8 mouse cellular contexts compared by ENCODE assay signal in genomic region chr12:111668457-111668912, GRCm38 (mm10). TPM values are rescaled to one million over a fixed set of nuclear protein-coding genes. Genes with fewer than 3 reads are reported as not detected.
DNase-seq lines count a peak whose midpoint lies in the region; ATAC-seq lines count a peak whose summit lies in the region.

No protein-coding gene starts in this region.

- H3K27ac ChIP-seq in hindbrain, embryonic 12.5 days = peak overlapping the region; percentile 58

- peak overlapping the region; percentile 87 for H3K4me3 ChIP-seq in hindbrain, embryonic 12.5 days

- peaks cover 30% of the 10 kb centered on the region for H3K36me3 ChIP-seq in hindbrain, embryonic 12.5 days

- WGBS in hindbrain, embryonic 12.5 days = 0% methylated on average over 8 of the region's 8 CpGs

- DNase-seq in MN1 (ENCODE audit: low spot score) = peak; percentile 93
- DNase-seq in cerebellum, adult 9-10 months = peak; percentile 98
- peak; percentile 93 to 99 for DNase-seq in frontal cortex, adult 2 months (ENCODE audit: extremely low spot score in 1 of 2, low spot score in 1 of 2)
- DNase-seq in layer of hippocampus, postnatal 14 days (ENCODE audit: low spot score in 2 of 2) = peak; percentile 92 to 96
- DNase-seq in lung, postnatal 14 days = peak; percentile 99
- peak; percentile 86 for DNase-seq in retina, adult 2 months (ENCODE audit: low read depth, low spot score)
- DNase-seq in thymus, postnatal 36 days = peak; percentile 91 to 96

- peak; percentile 35; the same call in 1 of the 2 replicates for ATAC-seq in hindbrain, embryonic 12.5 days (ENCODE audit: low FRiP score)

- H3K4me1 ChIP-seq in hindbrain, embryonic 12.5 days = peaks cover 42% of the 10 kb centered on the region

- peaks cover 4% of the 10 kb centered on the region; the same call in 1 of the 2 replicates for H3K27me3 ChIP-seq in hindbrain, embryonic 12.5 days

- H3K9me3 ChIP-seq in hindbrain, embryonic 12.5 days (replicated peaks) = no peaks in the 10 kb centered on the region

- H3K9ac ChIP-seq in hindbrain, embryonic 12.5 days = peak overlapping the region; percentile 91

- peak overlapping the region; percentile 90 for H3K4me2 ChIP-seq in hindbrain, embryonic 12.5 days (replicated peaks)

RNA-seq across cellular contexts. Expression of gene Ckb, which starts 3.7 kb away (rescaled TPM):
- 3,871 and 4,147 TPM in 2 replicates for polyA plus RNA-seq in frontal cortex, adult 2 months (2012; rRNA removed)
- polyA plus RNA-seq in hindbrain, embryonic 12.5 days (2016; fragmentation: Nextera tagmentation; extraction: Ambion mirVana) = 1,558 and 1,759 TPM in 2 replicates
- total RNA-seq in layer of hippocampus, postnatal 14 days (2021) = 1,000 to 10,000 TPM; 1,245 to 1,280 TPM

RNA-seq across cellular contexts. Expression of gene Trmt61a, which starts 9.4 kb away (rescaled TPM):
- polyA plus RNA-seq in frontal cortex, adult 2 months (2012; rRNA removed) = 21.0 and 21.9 TPM in 2 replicates
- polyA plus RNA-seq in hindbrain, embryonic 12.5 days (2016; fragmentation: Nextera tagmentation; extraction: Ambion mirVana) = 10.7 and 10.8 TPM in 2 replicates
- 10 to 100 TPM; 15.6 to 17.5 TPM for total RNA-seq in layer of hippocampus, postnatal 14 days (2021)

RNA-seq across cellular contexts. Expression of gene Bag5, which starts 44.6 kb away (rescaled TPM):
- polyA plus RNA-seq in frontal cortex, adult 2 months (2012; rRNA removed) = 54.7 and 55.0 TPM in 2 replicates
- 60.4 and 62.3 TPM in 2 replicates for polyA plus RNA-seq in hindbrain, embryonic 12.5 days (2016; fragmentation: Nextera tagmentation; extraction: Ambion mirVana)
- 10 to 100 TPM; 42.0 to 44.4 TPM for total RNA-seq in layer of hippocampus, postnatal 14 days (2021)

RNA-seq across cellular contexts. Expression of gene Apopt1, which starts 44.6 kb away (rescaled TPM):
- 50.6 and 53.8 TPM in 2 replicates for polyA plus RNA-seq in frontal cortex, adult 2 months (2012; rRNA removed)
- 49.9 and 54.0 TPM in 2 replicates for polyA plus RNA-seq in hindbrain, embryonic 12.5 days (2016; fragmentation: Nextera tagmentation; extraction: Ambion mirVana)
- 10 to 100 TPM; 38.5 to 40.0 TPM for total RNA-seq in layer of hippocampus, postnatal 14 days (2021)

Comparison
In these comparisons a context has a peak if more than half of its experiments do, and no peak if none do; other contexts are left out.
1. Peak in every context shown above with its lines: DNase-seq, ATAC-seq, H3K4me3 ChIP-seq and H3K27ac ChIP-seq.